Mouse (Mus musculus): Measurements from ENCODE around the gene Slc13a5.

GRCm38 (mm10) chr11:72221278-72221677 is 45.7 kb downstream of the Slc13a5 start:
- TF ChIP-seq GATA1 (IDR thresholded peaks at IDR 0.05; ENCODE audit: borderline replicate concordance, low read length) (no peak), FLI1 (IDR thresholded peaks at IDR 0.05; ENCODE audit: low read length) (no peak)

Data from megakaryocyte, embryonic 14.5 days (primary cell).